Mouse (Mus musculus) megakaryocyte, adult 5-6 weeks (primary cell): ENCODE results near the gene Mdc1. TPM values are rescaled to one million over a fixed set of nuclear protein-coding genes. Genes with fewer than 3 reads are reported as not detected.

Experiments
- ATAC-seq: 2 replicates; pipeline ENCODE4 v1.8.0; 2016; ENCODE audit warnings: mild to moderate bottlenecking, inconsistent platforms; ENCODE audit not compliant: poor library complexity, severe bottlenecking
- total RNA-seq, 2 experiments: library from RNA; stranded (forward) in 1 of 2; stranded (reverse) in 1 of 2; fragments of 153-499, 151-499 nt in 1 of 2; fragments of 221-1000, 200-1000 nt in 1 of 2; gene quantifications; 2 replicates each; pipeline versions ENCODE4 v1.2.3 to v1.2.4; 2015 to 2017

Gene Mdc1
- total RNA-seq (2015) = 37.6 and 62.8 TPM in 2 replicates
- 17.3 and 18.6 TPM in 2 replicates for total RNA-seq (2017)

DNA sequence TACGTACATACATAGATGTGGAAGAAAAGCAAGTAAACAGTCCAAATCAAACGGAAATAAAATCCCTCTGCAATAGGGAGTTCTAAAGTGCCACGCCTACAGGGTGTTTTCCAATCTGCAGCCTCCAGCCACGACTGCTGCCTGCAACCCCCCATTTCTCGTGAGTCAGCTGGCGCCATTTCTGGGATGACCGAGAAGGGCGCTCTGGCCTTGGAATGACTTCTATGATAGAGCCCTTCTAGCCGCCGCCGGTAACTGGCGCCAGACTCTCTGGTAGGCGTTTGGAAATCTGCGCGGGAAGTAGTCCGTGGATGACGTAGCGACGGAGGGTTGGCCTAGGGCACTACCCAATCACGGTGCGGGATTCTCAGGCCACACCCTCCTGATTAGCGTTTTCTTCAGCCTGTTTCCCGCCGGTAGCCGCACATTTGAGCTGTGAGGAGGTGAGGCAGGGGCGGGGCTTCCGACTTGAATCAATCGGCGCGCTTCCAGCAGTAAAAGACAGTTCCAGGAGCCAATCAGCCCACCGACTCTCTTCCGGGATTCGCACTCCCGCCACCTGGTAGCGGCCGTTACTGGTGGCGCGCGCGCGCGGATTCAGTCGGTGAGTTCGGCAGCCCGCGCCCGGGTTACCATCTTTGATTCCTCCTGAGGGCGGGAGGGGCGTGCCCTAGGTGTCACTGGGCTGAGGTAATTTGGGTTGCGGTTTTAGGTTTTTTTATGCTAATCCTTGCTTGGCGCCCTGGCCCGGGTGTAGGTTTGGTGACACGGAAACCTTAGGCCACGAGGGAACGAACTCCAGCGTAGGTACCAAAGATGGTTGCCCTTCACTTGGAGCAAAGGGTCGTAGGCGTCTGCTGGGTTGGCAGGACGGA, at the start of gene Mdc1:
Mdc1 (plus strand) TSS at position 440 of the 875 bp plus-strand sequence.
- peak; percentile 82 for ATAC-seq

DNA sequence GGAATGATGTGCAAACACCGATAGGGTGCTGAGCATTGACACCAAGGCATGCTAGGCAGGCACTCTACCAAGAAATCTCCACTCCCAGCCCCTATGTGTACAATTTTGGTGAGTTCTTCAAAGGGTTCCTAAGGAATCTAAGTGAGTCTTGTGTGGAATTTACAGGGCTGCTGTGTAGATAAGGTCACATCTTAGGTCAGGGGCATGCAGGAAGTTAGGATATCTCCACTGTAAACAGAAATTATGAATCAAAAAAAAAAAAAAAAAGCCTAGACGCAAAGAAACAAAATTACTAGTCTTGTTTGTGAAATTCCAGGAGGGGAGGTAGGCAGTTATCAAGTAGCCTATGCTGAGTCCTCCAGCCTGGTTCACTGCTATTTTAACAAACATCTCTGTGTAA, 48.5 kb upstream of the Mdc1 start:
- no peak for ATAC-seq

GRCm38 (mm10) chr17:35795099-35795498, 46.2 kb upstream of the Mdc1 start:
- no peak for ATAC-seq

DNA sequence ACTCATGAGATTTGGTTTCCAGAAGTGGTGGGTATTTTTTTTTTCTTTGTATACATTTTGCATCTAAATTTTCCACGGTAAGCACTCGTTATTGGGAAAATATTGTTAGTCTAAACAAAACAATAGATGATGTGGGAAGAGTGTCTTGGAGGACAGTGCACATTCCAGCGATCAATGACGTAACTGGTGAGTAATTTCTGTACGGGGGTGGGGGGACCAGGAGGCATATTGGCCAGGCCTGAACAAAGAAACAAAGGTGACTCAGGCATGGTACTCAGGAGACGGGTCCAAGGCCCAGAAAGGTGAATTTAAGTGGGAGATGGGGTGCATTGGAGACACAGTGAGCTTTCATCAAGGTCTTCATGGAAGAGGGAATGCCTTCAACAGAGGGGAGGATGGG, 45.7 kb upstream of the Mdc1 start:
- no peak for ATAC-seq

DNA sequence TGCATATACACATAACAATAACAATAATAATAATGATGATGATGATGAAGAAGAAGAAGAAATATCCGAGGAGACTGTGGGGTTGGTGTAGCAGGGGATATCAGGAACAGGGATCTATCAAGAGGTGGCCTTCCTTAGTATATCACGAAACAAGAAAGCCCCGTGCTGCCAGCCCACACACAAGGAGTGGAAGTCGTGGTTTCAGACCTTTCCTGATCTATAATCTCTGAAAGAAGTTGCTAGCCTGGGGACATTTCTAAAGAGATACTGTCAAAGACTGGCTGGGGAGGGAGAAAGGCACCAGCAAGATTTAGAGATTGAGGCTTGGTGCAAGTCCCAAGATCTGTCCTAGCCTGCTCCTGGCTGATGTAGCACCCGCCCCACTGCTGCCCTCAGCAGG, 44.5 kb upstream of the Mdc1 start:
- ATAC-seq = no peak

- ATAC-seq = no peak
These were observed 40.4 kb upstream of the Mdc1 start for GRCm38 (mm10) chr17:35800905-35801304.

- no peak for ATAC-seq
These were observed 38.3 kb upstream of the Mdc1 start for GRCm38 (mm10) chr17:35803020-35803419.

DNA sequence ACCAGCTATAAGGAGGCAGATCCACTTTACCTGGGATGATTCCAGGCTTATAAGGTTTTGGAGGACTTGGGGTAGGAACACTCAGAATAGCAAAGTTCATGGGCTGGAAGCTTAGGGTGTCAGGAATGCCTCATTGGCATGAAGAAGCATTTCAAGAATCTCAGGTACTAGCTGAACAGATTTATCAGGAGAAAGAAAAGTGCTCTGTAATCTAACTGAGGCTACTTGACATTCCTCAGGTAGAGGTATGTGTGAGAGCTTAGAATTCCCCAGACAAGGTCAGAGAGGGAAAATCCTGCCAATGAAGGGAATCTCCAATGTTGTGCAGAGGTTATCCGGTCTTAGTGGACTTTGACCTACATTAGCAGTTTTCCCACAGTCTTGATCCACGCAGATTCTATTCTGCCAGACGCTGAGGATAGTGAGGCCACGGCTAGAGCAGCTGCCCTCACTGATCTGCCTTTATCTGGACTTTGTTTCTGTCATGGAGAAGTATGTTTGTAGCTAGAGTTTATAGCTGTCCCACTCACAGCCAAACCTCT, 37.4 kb upstream of the Mdc1 start:
- no peak for ATAC-seq

GRCm38 (mm10) chr17:35808073-35808472, 33.2 kb upstream of the Mdc1 start:
- ATAC-seq = peak; percentile 86

DNA sequence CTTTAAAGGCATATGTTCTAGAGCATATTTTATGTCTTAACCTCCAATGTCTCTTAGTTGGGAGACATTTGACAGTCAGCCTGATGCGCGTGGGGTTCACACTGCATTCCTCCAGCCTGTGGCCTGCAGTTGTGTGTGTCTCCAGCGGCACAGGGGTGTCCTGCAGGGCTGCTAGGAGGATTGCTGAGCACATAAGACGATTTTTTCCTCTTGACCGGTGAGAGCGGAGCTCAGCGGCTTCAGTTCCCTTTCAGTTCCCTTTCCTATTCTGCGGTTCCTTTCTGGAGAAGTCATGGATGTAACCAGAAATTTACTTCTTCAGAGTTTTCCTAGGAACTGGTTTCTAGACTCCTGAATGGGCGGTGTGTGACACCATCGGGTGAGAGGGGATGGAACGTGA, 31.9 kb upstream of the Mdc1 start:
- ATAC-seq = no peak

- ATAC-seq = no peak
These were observed 30.2 kb upstream of the Mdc1 start for GRCm38 (mm10) chr17:35810900-35811648.

GRCm38 (mm10) chr17:35812307-35812706, 29.0 kb upstream of the Mdc1 start:
- ATAC-seq = no peak

GRCm38 (mm10) chr17:35812736-35813135, 28.6 kb upstream of the Mdc1 start:
- no peak; the same call in 1 of the 2 replicates for ATAC-seq

- peak; percentile 85 for ATAC-seq
These were observed 28.1 kb upstream of the Mdc1 start for GRCm38 (mm10) chr17:35813245-35813647.

DNA sequence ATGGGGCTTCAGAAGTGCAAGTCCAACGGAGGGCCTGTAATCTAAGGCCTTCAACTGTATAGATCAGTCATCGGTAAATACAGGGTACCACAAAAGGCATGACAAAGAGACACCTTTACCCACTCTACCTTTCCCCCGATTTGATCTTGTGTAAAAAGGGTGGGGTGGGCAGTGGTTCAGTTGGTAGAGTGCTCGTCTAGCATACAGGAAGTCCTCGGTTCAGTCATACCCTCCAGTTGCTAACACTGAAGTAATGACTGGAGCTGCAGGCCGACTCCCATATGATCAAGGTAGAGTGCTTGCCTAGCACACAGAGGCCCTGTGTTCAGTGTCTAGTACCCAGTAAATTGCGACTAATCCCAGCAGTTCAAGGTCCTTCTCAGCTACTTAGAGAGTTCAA, 27.7 kb upstream of the Mdc1 start:
- ATAC-seq = 0 out of 2 replicates have a peak, but pooled peaks have one; percentile 21

- ATAC-seq = no peak
These were observed 26.6 kb upstream of the Mdc1 start for GRCm38 (mm10) chr17:35814678-35815077.

DNA sequence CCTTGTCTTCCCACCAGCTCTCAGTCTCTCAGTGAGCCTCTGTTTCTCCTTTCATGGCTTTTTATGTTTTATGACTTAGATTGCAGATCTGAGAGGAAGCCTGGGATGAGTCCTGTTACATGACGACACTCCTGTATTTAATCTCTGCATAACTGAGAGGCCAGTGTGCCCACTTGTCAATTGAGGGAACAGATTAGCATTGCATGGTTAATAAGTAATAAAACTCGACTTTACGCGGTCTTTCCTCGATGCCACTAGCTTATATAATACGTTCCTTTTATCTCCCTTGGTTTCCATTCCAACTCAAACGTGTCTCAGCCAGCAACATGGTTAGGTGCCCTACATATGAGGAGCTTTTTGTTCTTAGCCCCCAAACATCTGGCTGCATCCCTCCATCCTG, 25.5 kb upstream of the Mdc1 start:
- ATAC-seq = no peak

- no peak for ATAC-seq
These were observed 24.6 kb upstream of the Mdc1 start for GRCm38 (mm10) chr17:35816686-35817085.

DNA sequence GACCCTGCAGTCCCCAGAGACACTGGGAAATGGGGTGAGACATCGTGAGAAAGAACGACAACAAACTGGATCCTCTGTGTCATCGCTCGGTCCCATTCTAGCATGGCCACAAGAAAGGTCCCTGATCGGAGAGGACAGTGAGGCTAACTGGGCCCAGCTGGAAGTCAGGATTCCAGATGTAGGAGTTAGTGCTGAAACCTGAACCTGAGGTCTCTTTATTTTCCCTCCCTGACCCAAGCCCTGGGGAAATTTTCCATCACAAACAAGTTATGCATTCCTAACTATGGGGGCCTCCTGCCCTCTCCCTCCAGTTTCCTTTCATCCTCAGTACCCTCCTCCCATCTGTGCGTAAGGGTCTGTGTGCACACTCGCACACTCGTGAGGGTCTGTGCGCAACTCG, 24.1 kb upstream of the Mdc1 start:
- no peak for ATAC-seq

- no peak for ATAC-seq
These were observed 21.2 kb upstream of the Mdc1 start for GRCm38 (mm10) chr17:35820111-35820510.
